Comparison of ENCODE assay signal across 8 mouse cellular contexts in the genomic region with DNA sequence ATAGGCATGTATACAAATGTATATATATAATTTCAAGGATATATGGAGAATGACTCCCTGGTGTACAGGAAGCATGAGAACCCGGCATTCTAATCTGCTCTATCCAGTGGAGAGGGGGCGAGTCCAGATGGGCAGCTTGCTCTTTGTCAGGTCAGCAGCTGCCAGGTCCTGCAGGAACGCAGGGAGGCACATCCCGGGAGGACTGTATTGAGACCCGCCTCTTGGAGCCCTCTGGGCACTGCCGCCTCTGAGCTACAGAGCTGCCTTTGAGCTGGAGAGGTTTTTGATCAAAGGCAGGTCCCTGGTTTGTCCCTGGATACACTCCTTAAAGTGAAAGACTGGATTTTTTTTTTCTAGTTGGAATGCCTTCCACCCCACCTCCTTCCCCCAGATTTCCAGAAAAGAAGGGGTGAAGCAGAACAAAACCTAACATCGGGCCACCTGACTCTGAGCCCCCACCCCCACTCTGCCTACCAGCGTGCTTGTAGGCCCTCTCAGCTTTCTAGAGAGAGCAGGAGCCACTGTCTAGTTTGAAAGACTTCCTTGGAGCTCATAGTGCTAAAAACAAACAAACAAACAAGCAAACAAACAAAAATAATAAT. TPM values are rescaled to one million over a fixed set of nuclear protein-coding genes. Genes with fewer than 3 reads are reported as not detected.
DNase-seq lines count a peak whose midpoint lies in the region; ATAC-seq lines count a peak whose summit lies in the region.

A gene (plus strand): TSS at position 552 of the 602 bp plus-strand sequence.

- H3K9me3 ChIP-seq in kidney, embryonic 15.5 days (replicated peaks), result no peaks in the 10 kb centered on the region
- H3K9me3 ChIP-seq in embryonic facial prominence, embryonic 12.5 days, result no peaks in the 10 kb centered on the region
- H3K9me3 ChIP-seq in intestine, embryonic 16.5 days (ENCODE audit: control insufficient read depth, low read length), result no peaks in the 10 kb centered on the region
- H3K9me3 ChIP-seq in neural tube, embryonic 11.5 days (ENCODE audit: control insufficient read depth, low read length), result no peaks in the 10 kb centered on the region

- H3K27me3 ChIP-seq in kidney, embryonic 15.5 days, result no peaks in the 10 kb centered on the region
- 0 out of 2 replicates have a peak, but pooled peaks cover 5% of the 10 kb centered on the region for H3K27me3 ChIP-seq in embryonic facial prominence, embryonic 12.5 days
- 0 out of 2 replicates have a peak, but pooled peaks cover 3% of the 10 kb centered on the region for H3K27me3 ChIP-seq in intestine, embryonic 16.5 days (replicated peaks; ENCODE audit: control insufficient read depth, insufficient read depth, low read length)
- H3K27me3 ChIP-seq in neural tube, embryonic 11.5 days (ENCODE audit: control insufficient read depth, insufficient read depth, low read length), result 0 out of 2 replicates have a peak, but pooled peaks cover 2% of the 10 kb centered on the region

- peak within 1 kb of the TSS; percentile 62 for H3K4me2 ChIP-seq in kidney, embryonic 15.5 days
- peak within 1 kb of the TSS; percentile 58 for H3K4me2 ChIP-seq in embryonic facial prominence, embryonic 12.5 days (replicated peaks)
- peak within 1 kb of the TSS; percentile 2; the same call in 1 of the 2 replicates for H3K4me2 ChIP-seq in intestine, embryonic 16.5 days (ENCODE audit: low read depth, low read length)
- H3K4me2 ChIP-seq in neural tube, embryonic 11.5 days (ENCODE audit: low read depth), result peak within 1 kb of the TSS; percentile 46

- peak within 1 kb of the TSS; percentile 75 for H3K27ac ChIP-seq in kidney, embryonic 15.5 days
- no peak within 1 kb of the TSS for H3K27ac ChIP-seq in embryonic facial prominence, embryonic 12.5 days
- H3K27ac ChIP-seq in intestine, embryonic 16.5 days (ENCODE audit: low read length), result no peak within 1 kb of the TSS
- H3K27ac ChIP-seq in neural tube, embryonic 11.5 days (ENCODE audit: low read depth, low read length), result peak within 1 kb of the TSS; percentile 82

- no peak for DNase-seq in kidney, adult 18-20 months
- peak; percentile 54 for DNase-seq in neural tube, embryonic 11.5 days (ENCODE audit: low spot score)
- no peak for DNase-seq in thymus, postnatal 4 days
- no peak for DNase-seq in adrenal gland, adult 18-20 months (ENCODE audit: low spot score in 2 of 2)
- DNase-seq in adrenal gland, postnatal 25 days, result no peak

- H3K4me1 ChIP-seq in kidney, embryonic 15.5 days, result peaks cover 14% of the 10 kb centered on the region; the same call in 1 of the 2 replicates
- peaks cover 12% of the 10 kb centered on the region; the same call in 1 of the 2 replicates for H3K4me1 ChIP-seq in embryonic facial prominence, embryonic 12.5 days
- H3K4me1 ChIP-seq in intestine, embryonic 16.5 days (ENCODE audit: control insufficient read depth, insufficient read depth, low read length), result no peaks in the 10 kb centered on the region
- H3K4me1 ChIP-seq in neural tube, embryonic 11.5 days (ENCODE audit: control insufficient read depth, insufficient read depth, low read length), result peaks cover 4% of the 10 kb centered on the region; the same call in 1 of the 2 replicates

- 6% methylated on average over 8 of the region's 8 CpGs for WGBS in kidney, embryonic 15.5 days
- WGBS in embryonic facial prominence, embryonic 12.5 days, result 3% methylated on average over 8 of the region's 8 CpGs
- 3% methylated on average over 8 of the region's 8 CpGs for WGBS in intestine, embryonic 16.5 days
- 5% methylated on average over 8 of the region's 8 CpGs for WGBS in neural tube, embryonic 11.5 days

- H3K9ac ChIP-seq in kidney, embryonic 15.5 days, result no peak within 1 kb of the TSS
- H3K9ac ChIP-seq in embryonic facial prominence, embryonic 12.5 days, result 0 out of 2 replicates have a peak within 1 kb of the TSS, but pooled peaks have one; percentile 7
- no peak within 1 kb of the TSS for H3K9ac ChIP-seq in intestine, embryonic 16.5 days (ENCODE audit: low read depth, low read length)
- H3K9ac ChIP-seq in neural tube, embryonic 11.5 days (ENCODE audit: low read length), result peak within 1 kb of the TSS; percentile 48

- peak; percentile 85 for ATAC-seq in kidney, embryonic 15.5 days (replicated peaks; ENCODE audit: low FRiP score)
- no peak for ATAC-seq in embryonic facial prominence, embryonic 12.5 days (ENCODE audit: insufficient number of reproducible peaks, insufficient read depth, low FRiP score, low TSS enrichment)
- no peak for ATAC-seq in intestine, embryonic 16.5 days
- peak; percentile 79 for ATAC-seq in neural tube, embryonic 11.5 days (ENCODE audit: insufficient read depth, low FRiP score, low TSS enrichment)

- H3K4me3 ChIP-seq in kidney, embryonic 15.5 days (replicated peaks), result peak within 1 kb of the TSS; percentile 33
- peak within 1 kb of the TSS; percentile 27 for H3K4me3 ChIP-seq in embryonic facial prominence, embryonic 12.5 days
- no peak within 1 kb of the TSS for H3K4me3 ChIP-seq in intestine, embryonic 16.5 days (ENCODE audit: low read length)
- peak within 1 kb of the TSS; percentile 19 for H3K4me3 ChIP-seq in neural tube, embryonic 11.5 days (ENCODE audit: low read depth, low read length)

- no peaks in the 10 kb centered on the region for H3K36me3 ChIP-seq in kidney, embryonic 15.5 days
- H3K36me3 ChIP-seq in embryonic facial prominence, embryonic 12.5 days, result no peaks in the 10 kb centered on the region
- H3K36me3 ChIP-seq in intestine, embryonic 16.5 days (ENCODE audit: control insufficient read depth, insufficient read depth, low read length), result no peaks in the 10 kb centered on the region
- no peaks in the 10 kb centered on the region for H3K36me3 ChIP-seq in neural tube, embryonic 11.5 days (ENCODE audit: control insufficient read depth, insufficient read depth, low read length)

RNA-seq across cellular contexts. Expression of the gene that starts here (rescaled TPM):
- 5.2 and 6.8 TPM in 2 replicates for polyA plus RNA-seq in kidney, embryonic 15.5 days (2015; fragmentation: Nextera tagmentation; extraction: Ambion mirVana)
- 2.2 and 2.3 TPM in 2 replicates for polyA plus RNA-seq in embryonic facial prominence, embryonic 12.5 days (2016; fragmentation: Nextera tagmentation; extraction: Ambion mirVana)
- not detected in 2 replicates for polyA plus RNA-seq in intestine, embryonic 16.5 days (2015; fragmentation: Nextera tagmentation; extraction: Ambion mirVana)
- 70.4 and 72.0 TPM in 2 replicates for polyA plus RNA-seq in neural tube, embryonic 11.5 days (2014; fragmentation: Nextera tagmentation; extraction: Ambion mirVana)
- not detected for total RNA-seq in adrenal gland, adult 18-20 months (2021)
- total RNA-seq in adrenal gland, postnatal 25 days (2021), result not detected in 2 replicates

Comparison
In these comparisons a context has a peak if more than half of its experiments do, and no peak if none do; other contexts are left out.
1. ATAC-seq: peak in kidney, embryonic 15.5 days (single experiment) and neural tube, embryonic 11.5 days (single experiment); none in embryonic facial prominence, embryonic 12.5 days (single experiment) and intestine, embryonic 16.5 days (single experiment).
2. H3K27ac ChIP-seq: peak in kidney, embryonic 15.5 days (single experiment) and neural tube, embryonic 11.5 days (single experiment); none in embryonic facial prominence, embryonic 12.5 days (single experiment) and intestine, embryonic 16.5 days (single experiment).
3. H3K4me2 ChIP-seq: peak in every context shown above with its lines; median percentile 62 in kidney, embryonic 15.5 days; 58 in embryonic facial prominence, embryonic 12.5 days; 46 in neural tube, embryonic 11.5 days; 2 in intestine, embryonic 16.5 days.
4. H3K9ac ChIP-seq: peak in embryonic facial prominence, embryonic 12.5 days (single experiment) and neural tube, embryonic 11.5 days (single experiment); none in kidney, embryonic 15.5 days (single experiment) and intestine, embryonic 16.5 days (single experiment).